Mouse (Mus musculus): ENCODE results near the gene Igf2bp2. TPM values are rescaled to one million over a fixed set of nuclear protein-coding genes. Genes with fewer than 3 reads are reported as not detected.

Igf2bp2 gene
- polyA plus RNA-seq, 1 experiment, result 2.6 TPM

GRCm38 (mm10) chr16:22106012-22106584, 57.0 kb downstream of the Igf2bp2 start:
- DNase-seq (ENCODE audit: low spot score), result no peak

- DNase-seq (ENCODE audit: low spot score), result no peak
Measured at GRCm38 (mm10) chr16:22100067-22100466, 63.0 kb downstream of the Igf2bp2 start.

- no peak for DNase-seq (ENCODE audit: low spot score)
Measured at GRCm38 (mm10) chr16:22097659-22098058, 65.4 kb downstream of the Igf2bp2 start.

GRCm38 (mm10) chr16:22095751-22096150, 67.3 kb downstream of the Igf2bp2 start:
- no peak for DNase-seq (ENCODE audit: low spot score)

- DNase-seq (ENCODE audit: low spot score), result no peak
Measured at GRCm38 (mm10) chr16:22091255-22091783, 71.8 kb downstream of the Igf2bp2 start.

- DNase-seq (ENCODE audit: low spot score), result no peak
Measured at GRCm38 (mm10) chr16:22085411-22085810, 77.7 kb downstream of the Igf2bp2 start.

- no peak for DNase-seq (ENCODE audit: low spot score)
Measured at GRCm38 (mm10) chr16:22080125-22080710, 82.9 kb downstream of the Igf2bp2 start.

- DNase-seq (ENCODE audit: low spot score), result no peak
Measured at GRCm38 (mm10) chr16:22076620-22076941, 86.5 kb downstream of the Igf2bp2 start.

GRCm38 (mm10) chr16:22075829-22076619, 87.1 kb downstream of the Igf2bp2 start:
- no peak for DNase-seq (ENCODE audit: low spot score)

- no peak for DNase-seq (ENCODE audit: low spot score)
Measured at GRCm38 (mm10) chr16:22075067-22075466, 88.0 kb downstream of the Igf2bp2 start.

- no peak for DNase-seq (ENCODE audit: low spot score)
Measured at GRCm38 (mm10) chr16:22071361-22071760, 91.7 kb downstream of the Igf2bp2 start.

- no peak for DNase-seq (ENCODE audit: low spot score)
Measured at GRCm38 (mm10) chr16:22067406-22067805, 95.7 kb downstream of the Igf2bp2 start.

- DNase-seq (ENCODE audit: low spot score), result no peak
Measured at GRCm38 (mm10) chr16:22065536-22065935, 97.6 kb downstream of the Igf2bp2 start.

- no peak for DNase-seq (ENCODE audit: low spot score)
Measured at GRCm38 (mm10) chr16:22062284-22062683, 100.8 kb downstream of the Igf2bp2 start.

- no peak for DNase-seq (ENCODE audit: low spot score)
Measured at GRCm38 (mm10) chr16:22061555-22062160, 101.4 kb downstream of the Igf2bp2 start.

GRCm38 (mm10) chr16:22060416-22060815, 102.7 kb downstream of the Igf2bp2 start:
- no peak for DNase-seq (ENCODE audit: low spot score)

- no peak for DNase-seq (ENCODE audit: low spot score)
Measured at GRCm38 (mm10) chr16:22058871-22059270, 104.2 kb downstream of the Igf2bp2 start.

GRCm38 (mm10) chr16:22057498-22057897, 105.6 kb downstream of the Igf2bp2 start:
- no peak for DNase-seq (ENCODE audit: low spot score)

GRCm38 (mm10) chr16:22053411-22053810, 109.7 kb downstream of the Igf2bp2 start:
- no peak for DNase-seq (ENCODE audit: low spot score)

GRCm38 (mm10) chr16:22046739-22047366, 116.2 kb downstream of the Igf2bp2 start:
- no peak for DNase-seq (ENCODE audit: low spot score)

GRCm38 (mm10) chr16:22045930-22046329, 117.2 kb downstream of the Igf2bp2 start:
- DNase-seq (ENCODE audit: low spot score), result no peak

GRCm38 (mm10) chr16:22043830-22044229, 119.3 kb downstream of the Igf2bp2 start:
- DNase-seq (ENCODE audit: low spot score), result no peak

Data from urinary bladder, adult 2 months (tissue).